Mouse (Mus musculus): ENCODE measurements at regions not wholly inside any gene's neighbourhood (a gene's known extent, or its start where the extent isn't known, plus 50 kb on each side); places are given as distances from the start of the nearest gene placed in this dataset.

- no peak for DNase-seq
Observed at GRCm38 (mm10) chr2:106455972-106456371, 237.1 kb upstream of the Mpped2 start.

DNA sequence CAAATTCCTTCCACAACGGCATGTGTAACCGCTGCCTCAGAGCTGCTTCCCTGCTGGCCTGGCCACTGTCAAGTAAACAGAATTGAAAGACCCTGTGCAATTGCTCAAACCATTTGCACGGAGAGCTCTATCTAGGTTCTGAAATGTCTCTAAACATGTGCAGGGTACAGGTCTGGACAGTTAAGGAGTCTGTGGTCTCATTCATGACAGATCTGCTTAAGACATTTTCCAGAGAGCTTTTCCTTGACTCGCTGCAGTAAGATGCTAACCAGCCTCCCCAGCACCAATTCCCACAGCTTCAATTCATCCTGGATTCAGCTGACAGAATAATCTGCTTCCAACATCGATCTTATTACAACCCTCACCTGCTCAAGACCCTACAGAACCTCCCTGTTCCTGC, 235.1 kb upstream of the Mpped2 start:
- no peak for DNase-seq

- DNase-seq, result no peak
Observed at GRCm38 (mm10) chr2:106461021-106461420, 232.0 kb upstream of the Mpped2 start.

DNA sequence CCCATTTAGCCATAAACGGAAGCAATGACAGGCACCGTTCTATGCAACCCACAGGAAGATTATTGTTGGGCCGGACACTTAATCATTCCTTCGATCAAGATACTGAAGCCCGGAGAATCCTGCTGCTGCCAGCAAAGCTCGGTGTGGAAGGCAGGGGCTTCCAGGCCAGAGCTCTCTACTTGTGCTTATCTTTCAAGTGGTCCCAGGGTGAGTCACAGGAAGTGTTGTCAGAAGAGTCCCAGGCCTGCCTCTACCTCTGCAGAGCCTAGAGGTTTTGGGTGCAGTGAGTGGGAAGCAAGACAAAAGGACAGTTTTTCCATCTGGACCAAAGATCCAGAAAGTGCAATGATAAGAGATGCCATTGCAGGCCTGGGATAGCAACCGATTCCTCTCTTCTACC, 231.6 kb upstream of the Mpped2 start:
- no peak for DNase-seq

DNA sequence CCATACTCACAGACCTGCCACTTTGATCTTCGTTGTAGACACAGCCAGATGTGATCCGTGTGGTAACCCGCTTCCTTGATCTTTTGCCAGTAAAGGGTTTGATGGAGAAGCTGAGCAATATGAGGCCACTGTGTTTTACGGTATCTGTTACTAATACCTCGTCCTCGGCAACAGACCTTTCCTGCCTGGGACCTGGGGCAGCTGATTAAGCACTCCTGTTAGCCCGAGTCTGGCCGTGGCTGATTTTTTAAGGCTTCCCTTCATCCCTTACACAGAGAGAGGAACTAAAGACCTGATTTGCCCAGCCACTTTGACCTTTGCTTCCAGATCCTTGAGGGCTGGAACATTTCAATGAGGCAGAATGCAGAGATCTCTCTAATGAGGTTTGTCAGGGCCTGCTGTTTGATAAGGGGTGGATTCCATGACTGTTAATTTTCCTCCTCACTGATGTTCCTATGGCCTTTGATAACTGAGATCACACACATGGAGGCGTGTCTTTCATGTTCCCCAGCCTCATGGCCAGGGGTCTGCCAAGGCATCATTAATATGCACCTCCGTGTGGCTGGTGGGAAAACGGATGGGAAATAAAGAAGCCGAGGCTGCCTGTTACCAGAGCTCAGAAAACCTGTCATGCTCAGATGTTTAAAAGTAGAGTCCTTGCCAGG, 231.0 kb upstream of the Mpped2 start:
- no peak for DNase-seq

DNA sequence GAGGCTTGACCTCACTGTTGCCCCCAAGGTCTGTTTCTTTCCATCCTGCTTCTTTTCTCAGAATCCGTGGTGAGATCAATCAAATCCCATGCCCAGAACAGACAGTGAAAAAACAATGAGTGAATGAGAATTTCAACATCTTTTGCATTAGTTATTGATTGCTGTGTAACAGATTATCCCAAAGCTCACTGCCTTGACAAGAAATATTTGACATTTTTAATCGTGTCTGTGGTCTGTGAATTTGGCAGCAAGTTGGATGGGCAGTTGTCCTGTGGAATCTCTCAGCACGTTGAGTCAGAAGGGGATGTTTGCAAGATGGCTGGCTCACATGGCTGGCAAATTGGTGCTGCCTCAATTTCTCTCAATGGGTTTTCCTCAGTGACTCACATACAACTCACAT, 228.0 kb upstream of the Mpped2 start:
- no peak for DNase-seq

DNA sequence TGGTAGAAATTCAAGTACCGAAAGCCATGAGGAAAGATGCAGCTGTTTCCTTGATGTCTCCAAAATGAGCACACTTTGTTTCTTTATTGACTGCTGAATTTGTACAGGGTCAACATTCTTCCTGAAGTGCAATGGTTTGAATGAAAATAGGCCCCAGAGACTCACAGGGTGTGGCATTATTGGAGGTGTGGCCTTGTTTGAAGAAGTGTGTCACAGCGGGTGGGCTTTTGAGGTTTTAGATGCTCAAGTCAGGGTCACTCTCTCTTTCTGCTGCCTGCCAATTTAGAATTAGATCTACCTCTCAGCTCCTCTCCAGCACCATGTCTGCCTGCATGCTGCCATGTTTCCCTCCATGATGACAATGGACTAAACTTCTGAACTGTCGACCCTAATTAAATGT, 227.2 kb upstream of the Mpped2 start:
- DNase-seq, result no peak

DNA sequence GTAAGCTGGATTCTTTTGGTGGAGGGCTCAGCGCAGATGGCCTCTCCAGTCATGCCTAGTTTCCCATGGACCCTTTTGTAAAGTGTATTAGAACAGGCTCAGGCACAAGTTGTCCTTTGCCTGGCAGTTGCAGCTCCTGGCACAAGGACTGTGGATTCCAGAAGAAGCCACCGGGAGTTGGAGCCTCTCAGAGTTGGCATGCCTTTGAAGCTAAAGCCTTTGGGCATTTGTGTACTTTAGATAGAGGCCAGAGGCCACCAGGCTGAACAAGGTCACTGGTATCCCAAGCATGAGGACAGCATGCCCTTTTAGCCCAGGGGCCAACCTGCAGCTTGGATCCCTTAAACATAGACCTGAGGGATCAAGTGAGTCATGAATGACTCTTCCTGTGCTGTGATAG, 223.9 kb upstream of the Mpped2 start:
- peak; percentile 25 for DNase-seq

GRCm38 (mm10) chr2:106473458-106473857, 219.6 kb upstream of the Mpped2 start:
- no peak for DNase-seq

DNA sequence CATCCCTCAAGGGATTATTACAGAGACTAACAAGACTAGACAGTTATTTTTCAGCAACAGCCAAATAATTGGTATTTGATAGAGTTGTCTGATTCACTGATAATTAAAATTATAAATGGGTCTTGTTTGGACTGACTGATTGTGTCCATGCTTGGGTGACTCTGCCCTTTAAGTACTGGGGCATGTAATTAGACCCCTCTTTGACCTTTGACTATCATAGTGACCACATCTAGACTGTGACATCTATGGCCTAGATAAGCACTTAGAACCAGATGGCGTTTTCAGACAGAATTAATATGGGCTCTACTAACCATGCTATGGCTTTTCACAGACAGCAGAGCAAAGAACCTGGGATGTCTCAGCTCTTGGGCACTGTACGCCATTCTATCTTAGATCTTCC, 215.1 kb upstream of the Mpped2 start:
- no peak for DNase-seq

DNA sequence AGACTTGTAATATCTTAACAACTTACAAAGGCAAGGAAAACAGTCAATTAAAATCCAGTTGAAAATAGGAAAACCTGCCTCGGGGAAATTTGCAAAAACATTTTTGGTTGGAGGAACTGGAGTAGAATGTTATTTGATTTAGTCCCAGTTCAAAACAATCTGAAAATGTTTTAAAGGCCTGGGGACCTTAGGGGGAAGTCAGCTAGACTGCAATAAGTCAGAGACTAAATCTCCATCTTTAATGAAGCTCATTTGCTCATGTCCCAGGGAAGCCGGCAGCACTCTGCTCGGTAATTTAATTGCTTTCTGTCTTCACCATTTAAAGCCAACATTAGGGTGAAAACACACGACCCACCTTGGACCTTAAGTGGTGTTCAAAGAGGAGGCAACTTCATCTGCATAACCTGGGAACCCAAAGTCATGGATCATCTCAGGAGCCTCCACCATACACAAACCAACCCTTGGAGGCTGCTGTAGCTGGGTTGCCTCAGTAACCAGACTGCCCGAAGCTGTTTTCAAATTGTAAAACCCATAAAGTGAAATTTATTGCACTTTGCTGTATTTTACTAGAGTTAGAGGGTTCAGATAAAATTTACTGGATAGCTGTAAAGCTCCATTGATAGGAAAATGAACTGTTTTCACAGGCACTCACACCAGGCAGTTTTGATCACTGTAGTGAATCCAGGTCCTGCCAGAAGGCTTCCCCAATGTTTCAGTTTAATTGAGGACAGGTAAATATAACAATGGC, 205.6 kb upstream of the Mpped2 start:
- no peak for DNase-seq

DNA sequence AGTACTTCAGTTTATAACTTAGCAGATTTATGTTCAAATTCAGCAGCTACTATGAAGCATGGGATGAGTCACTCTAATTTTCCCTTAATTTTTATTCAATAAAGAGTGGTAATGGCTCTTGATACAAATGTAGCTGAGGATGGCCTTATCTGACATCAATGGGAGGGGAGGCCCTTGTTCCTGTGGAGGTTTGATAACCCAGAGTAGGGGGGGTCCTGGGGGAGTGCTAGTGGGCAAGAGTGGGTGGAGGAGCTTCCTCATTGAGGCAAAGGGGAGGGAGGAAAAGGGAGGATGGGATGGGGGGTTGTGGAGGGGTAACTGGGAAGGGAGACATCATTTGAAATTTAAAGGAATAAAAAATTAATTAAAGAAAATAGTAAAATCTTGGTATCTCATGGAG, 194.3 kb upstream of the Mpped2 start:
- DNase-seq, result no peak

DNA sequence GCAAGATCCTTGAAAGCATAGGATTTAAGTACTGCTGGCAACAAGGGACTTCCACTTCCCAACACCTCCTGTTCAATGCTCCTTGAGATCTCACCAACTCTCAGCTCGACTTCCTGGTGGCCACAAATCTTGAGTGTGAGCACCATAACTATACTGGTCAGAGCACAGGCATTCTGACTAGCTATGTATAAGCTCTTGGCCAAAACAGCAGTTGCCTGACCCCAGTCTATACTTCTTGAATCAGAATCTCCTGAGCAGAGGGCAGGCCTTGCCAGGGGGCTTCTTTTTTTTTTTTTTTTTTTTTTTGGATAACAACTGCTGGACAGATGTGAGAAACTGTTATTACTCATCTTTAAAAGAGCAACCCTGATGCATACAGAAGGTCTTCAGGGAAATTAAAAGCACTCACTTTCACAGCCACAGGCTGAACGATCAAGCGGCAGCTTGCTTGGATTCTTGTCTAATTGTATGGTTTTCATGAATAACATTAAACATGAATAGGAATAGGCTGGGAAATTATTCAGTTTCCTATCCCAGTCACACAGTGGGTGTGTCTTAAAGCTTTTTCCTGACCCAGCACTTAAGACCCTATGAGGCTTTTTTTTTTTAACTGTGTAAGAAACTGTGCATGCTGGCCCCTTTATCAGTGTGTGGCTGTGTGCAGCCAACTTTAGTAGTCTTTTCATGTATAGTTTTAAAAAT, 193.7 kb upstream of the Mpped2 start:
- DNase-seq, result no peak

- DNase-seq, result no peak
Observed at GRCm38 (mm10) chr2:106504933-106505420, 188.1 kb upstream of the Mpped2 start.

DNA sequence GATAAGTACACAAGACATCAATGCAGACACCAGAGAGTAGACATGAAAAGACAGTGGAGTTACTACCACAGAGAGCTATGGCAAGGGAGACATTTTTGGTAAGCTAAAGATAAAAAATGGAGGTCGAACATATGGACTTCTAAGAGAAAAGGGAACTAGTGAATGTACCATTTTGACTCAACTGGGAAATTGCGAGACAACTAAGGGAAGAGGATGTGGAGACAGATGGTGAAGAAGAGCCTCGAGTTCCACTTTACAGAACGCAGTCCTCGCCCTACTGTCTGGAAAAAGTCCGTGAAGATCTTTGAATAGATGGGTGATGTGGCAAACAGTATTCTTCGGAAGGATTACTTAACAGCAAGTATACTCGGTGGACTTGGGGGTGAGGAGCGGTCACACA, 181.2 kb upstream of the Mpped2 start:
- DNase-seq, result no peak

DNA sequence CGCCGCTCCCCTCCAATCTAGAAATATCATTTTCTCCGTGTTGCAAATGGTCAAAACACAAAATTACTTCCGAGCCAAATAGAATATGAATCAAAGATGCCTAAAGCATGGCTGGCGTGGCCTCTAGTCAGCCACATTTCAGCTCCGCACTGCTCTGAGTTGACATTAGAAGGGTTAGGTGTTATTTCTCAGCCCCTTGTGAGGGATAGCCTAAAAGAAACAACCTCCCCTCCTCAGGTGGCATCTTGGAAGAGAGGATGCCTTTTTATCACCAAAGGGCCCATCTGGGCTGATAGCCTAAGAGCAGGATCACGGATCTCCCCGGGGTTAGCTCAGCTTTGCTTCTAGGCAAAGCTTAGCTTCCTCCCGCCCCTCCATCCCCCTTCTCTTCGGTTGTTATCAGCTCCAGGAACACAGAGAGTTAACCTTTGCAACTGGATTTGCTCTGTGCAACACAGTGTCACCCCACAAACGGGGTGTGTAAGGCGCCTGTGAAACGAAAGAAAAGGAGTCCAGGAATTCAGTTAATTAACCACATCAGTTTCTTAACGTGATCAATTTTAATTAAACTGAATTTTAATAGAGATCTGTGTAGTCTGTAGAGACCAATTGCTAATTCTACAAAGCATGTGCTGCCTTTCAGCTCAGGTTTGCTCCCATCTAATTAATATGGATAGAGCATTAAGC, 180.6 kb upstream of the Mpped2 start:
- no peak for DNase-seq

- no peak for DNase-seq
Observed at GRCm38 (mm10) chr2:106513025-106513386, 180.1 kb upstream of the Mpped2 start.

- DNase-seq, result no peak
Observed at GRCm38 (mm10) chr2:106517224-106517623, 175.8 kb upstream of the Mpped2 start.

DNA sequence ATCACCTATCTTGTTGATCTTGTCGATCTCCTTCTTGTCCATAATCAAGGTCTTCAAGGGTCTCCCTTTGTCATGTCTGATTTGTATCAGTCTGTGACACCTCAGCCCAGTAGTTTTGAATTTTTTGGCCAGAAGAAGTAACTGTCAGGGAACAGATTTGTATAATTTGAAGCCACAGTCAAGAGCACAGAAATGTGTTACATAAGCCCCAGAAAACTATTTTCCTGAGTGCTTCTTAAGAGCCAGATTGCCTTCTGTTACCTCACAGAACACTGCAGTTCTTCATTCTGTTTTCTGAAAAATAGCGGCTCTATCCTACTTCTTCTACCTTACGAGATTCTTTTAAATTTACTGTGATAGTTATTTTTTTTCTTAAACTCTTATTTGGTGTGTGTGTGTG, 170.1 kb upstream of the Mpped2 start:
- no peak for DNase-seq

- no peak for DNase-seq
Observed at GRCm38 (mm10) chr2:106527008-106527407, 166.1 kb upstream of the Mpped2 start.

- no peak for DNase-seq
Observed at GRCm38 (mm10) chr2:106529247-106529646, 163.8 kb upstream of the Mpped2 start.

- no peak for DNase-seq
Observed at GRCm38 (mm10) chr2:106529746-106530145, 163.3 kb upstream of the Mpped2 start.

GRCm38 (mm10) chr2:106538329-106538728, 154.7 kb upstream of the Mpped2 start:
- DNase-seq, result no peak

All from gastrocnemius, postnatal 25 days (tissue).